Mouse (Mus musculus) ZHBTc4 (cell line): ENCODE measurements around the gene Ssc5d.

Experiments used
- DNase-seq: peaks from one replicate; pipeline ENCODE4 v3.0.0-alpha.2; 2011; ENCODE audit warnings: low read depth, low spot score

Gene Ssc5d

GRCm38 (mm10) chr7:4919971-4920370 is 5.6 kb upstream of the Ssc5d start:
- DNase-seq: no peak

GRCm38 (mm10) chr7:4920496-4920895 is 5.1 kb upstream of the Ssc5d start:
- DNase-seq: no peak

DNA sequence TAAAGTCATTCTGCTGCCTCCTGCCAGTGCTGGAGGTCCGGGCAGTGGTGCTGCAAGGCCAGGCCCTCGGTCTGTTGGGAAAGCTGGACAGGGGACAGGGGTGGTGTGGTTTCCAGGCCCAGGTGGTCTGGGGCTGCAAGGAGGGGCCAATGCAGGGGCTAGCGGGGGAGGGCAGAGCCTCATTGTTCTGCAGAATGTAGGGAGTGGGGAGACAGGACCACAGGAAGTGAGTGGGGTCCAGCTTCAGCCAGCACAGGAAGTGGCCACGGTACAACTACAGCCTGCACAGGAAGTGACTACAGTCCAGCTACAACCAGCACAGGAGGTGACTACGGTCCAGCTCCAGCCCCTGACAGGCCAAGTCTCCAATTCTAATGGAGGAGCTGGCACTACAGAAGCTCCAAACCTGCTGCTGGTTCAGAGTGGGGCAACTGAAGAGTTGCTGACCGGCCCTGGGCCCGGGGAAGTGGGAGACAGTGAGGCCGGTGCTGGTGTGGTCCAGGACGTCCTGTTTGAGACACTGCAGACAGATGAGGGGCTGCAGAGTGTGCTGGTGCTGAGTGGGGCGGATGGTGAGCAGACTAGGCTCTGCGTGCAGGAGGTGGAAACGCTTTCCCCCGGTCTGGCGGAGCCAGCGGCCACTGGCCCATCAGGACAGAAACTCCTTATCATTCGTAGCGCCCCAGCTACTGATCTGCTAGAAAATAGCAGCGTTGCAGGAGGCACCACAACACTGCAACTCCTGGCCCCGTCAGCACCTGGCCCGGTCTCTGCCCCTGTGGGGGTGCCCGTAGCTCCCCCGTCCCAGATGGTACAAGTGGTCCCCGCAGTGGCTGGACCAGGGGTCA is 4.4 kb upstream of the Ssc5d start:
- no peak for DNase-seq

DNA sequence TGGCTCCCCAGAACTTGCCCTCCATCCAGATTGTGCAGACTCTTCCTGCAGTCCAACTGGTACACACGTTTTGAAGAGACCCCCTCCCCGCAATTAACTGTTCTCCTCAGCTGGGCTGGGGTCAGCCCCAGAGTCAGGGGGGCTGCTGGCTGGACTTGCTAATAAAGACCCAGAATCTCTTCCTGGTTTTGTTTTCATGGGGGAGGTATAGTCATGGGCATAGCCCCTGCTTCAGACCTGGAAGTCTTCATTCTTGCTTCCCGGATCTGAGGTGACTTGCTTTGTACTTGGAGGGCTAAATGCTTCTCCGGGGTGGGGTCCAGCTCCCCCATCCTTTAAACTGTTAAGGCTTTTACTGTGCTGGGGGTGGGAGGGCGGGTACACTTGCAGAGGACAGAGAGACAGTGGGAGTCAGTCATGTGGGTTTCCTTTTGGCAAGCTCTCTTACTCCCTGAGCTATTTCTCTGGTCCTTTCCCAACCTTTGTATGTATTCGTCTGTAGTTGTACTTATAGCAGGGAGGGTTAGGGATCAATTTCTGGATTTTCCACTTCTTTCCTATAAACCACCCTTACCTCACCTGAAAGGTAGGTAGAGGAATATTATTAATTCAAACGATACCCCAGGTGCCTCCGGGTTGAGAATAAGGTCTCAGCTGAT is 3.6 kb upstream of the Ssc5d start, which contains the start of gene Nat14:
Gene Nat14 (plus strand): TSS at position 205 of the 659 bp plus-strand sequence.
- no peak for DNase-seq

DNA sequence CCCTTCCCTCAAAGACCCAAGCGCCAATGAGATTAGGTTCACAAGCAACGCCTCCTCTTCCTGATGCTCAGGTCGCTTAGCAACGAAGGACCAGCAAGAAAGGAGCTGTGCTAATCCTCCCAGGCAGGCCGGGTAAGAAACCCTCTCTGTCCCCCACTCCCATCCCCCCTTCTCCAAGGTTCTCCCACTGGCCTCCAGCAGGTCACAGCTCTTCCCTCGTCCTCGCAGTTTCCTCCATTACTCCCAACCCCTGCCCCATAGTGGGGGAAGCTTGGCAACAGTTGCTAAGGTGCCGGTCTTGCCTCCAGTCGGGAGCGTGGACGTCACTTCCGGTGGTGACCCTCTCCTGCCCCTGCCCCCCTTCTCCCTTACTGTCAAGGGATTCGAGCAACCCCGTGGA is 3.1 kb upstream of the Ssc5d start:
- peak; percentile 63 for DNase-seq

DNA sequence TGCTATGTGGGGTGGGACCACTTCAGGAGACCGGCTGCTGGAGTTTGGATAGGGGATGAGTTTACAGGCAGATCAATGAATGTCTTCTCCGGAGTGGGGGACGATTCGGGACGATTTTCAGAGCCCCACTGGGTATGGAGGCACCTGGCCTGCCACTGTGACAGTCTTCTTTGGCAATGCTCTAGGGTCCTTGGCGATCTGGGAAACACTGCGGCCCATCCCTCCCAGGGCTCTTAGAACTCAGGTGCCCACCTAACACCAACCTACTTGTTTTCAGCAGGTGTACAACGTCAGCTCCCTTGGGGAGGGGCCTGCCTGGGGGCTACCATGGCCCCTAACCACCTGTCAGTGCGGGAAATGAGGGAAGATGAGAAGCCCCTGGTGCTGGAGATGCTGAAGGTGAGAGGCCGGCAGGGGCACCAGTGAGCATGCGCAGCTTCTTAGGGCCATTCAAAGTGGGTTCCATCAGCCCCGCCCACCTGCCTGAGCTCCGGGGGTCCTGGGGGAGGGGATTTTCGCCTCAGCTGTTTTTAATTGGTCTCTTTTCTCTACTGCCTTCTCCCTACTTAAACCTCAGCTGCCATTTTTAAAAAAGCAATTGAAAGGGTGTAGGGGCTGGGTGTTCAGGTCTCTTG is 2.5 kb upstream of the Ssc5d start:
- DNase-seq: peak; percentile 91

DNA sequence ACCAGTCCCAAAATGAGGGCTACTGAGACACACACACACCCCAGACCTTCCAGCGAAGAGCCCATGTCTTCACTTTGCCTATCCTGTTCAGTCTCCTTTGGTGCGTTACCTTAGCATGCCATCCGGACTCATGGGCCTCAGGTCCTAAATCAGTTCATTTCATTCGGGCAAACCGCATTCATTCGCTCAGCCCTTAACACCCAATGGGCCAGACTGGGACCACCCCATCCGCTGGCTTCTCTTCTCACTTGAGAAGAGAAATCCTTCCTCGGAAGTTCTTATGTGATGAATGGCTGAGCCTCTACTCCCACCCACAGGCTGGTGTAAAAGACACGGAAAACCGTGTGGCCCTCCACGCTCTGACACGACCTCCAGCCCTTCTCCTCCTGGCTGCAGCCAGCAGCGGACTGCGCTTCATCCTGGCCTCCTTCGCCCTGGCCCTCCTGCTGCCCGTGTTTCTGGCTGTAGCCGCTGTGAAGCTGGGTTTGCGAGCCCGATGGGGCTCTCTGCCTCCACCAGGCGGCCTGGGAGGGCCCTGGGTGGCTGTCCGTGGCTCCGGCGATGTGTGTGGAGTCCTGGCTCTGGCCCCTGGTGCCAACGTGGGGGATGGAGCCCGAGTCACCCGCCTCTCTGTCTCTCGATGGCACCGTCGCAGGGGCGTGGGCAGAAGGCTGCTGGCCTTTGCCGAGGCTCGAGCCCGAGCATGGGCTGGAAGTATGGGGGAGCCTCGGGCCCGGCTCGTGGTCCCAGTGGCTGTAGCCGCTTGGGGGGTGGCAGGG is 1.8 kb upstream of the Ssc5d start:
- DNase-seq: peak; percentile 58

GRCm38 (mm10) chr7:4924483-4924882 is 1.1 kb upstream of the Ssc5d start:
- no peak for DNase-seq

GRCm38 (mm10) chr7:4924891-4925301 is 689 bp upstream of the Ssc5d start:
- no peak for DNase-seq

DNA sequence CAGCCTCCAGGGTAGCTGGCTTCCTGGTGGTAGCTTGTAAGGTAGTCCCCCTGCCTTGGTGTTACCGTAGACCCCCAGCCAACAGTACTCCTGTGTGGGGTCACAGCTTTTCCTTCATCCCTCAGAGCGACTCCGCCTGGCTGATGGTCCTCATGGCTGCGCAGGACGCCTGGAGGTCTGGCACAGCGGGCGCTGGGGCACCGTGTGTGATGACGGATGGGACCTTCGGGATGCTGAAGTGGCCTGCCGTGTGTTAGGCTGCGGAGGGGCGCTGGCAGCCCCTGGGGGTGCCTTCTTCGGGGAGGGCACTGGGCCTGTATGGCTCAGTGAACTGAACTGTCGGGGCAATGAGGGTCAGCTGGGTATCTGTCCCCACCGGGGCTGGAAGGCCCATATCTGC is 1.3 kb downstream of the Ssc5d start:
- DNase-seq: no peak

- DNase-seq: no peak
These were observed 2.1 kb downstream of the Ssc5d start for GRCm38 (mm10) chr7:4927711-4928110.

DNA sequence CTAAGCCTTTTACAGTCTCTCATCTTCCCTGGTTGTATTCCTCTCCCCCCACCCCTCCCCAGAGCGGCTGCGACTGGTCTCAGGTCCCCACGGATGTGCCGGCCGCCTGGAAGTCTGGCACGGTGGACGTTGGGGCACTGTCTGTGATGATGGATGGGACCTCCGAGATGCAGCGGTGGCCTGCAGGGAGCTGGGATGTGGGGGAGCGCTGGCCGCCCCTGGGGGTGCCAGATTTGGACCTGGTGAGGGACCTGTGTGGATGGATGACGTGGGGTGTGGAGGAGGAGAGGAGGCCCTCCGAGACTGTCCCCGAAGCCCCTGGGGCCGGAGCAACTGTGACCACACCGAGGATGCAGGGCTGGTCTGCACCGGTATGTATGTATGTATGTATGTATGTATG is 2.7 kb downstream of the Ssc5d start:
- no peak for DNase-seq

- no peak for DNase-seq
These were observed 7.5 kb downstream of the Ssc5d start for GRCm38 (mm10) chr7:4933103-4933502.

GRCm38 (mm10) chr7:4934160-4934914 is 8.8 kb downstream of the Ssc5d start:
- DNase-seq: peak; percentile 34

DNA sequence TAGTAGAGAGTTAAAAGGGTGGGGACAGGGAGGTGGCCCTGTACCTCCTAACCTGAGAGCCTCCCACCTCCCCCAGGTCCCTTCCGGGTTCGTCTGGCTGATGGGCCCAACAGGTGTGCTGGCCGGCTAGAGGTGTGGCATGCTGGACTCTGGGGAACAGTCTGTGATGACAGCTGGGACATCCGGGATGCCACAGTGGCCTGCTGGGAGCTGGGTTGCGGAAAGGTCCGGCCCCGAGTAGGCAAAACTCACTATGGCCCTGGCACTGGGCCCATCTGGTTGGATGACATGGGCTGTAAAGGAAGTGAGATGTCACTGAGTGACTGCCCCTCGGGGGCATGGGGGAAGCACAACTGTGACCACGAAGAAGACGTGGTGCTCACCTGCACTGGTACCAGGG is 11.2 kb downstream of the Ssc5d start:
- DNase-seq: no peak

- DNase-seq: no peak
These were observed 11.8 kb downstream of the Ssc5d start for GRCm38 (mm10) chr7:4937392-4937791.

DNA sequence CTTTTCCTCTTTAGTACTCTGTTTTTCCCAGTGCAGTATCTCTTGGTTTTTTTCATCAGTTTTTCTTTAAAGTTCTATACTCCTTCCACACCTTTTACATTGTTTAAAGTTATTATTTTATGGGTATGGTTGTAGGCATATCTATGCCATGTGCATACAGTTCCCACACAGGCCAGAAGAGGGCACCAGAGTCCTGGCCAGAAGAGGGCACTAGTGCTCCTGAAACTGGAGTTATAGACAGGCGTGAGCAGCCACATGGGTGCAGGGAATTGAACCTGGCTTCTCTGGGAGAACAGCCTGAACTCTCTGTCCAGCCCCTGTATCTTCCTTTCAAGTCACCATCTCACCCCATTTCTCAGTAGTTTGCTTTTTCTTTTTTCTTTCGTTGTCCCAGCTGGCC is 12.9 kb downstream of the Ssc5d start:
- DNase-seq: peak; percentile 77

DNA sequence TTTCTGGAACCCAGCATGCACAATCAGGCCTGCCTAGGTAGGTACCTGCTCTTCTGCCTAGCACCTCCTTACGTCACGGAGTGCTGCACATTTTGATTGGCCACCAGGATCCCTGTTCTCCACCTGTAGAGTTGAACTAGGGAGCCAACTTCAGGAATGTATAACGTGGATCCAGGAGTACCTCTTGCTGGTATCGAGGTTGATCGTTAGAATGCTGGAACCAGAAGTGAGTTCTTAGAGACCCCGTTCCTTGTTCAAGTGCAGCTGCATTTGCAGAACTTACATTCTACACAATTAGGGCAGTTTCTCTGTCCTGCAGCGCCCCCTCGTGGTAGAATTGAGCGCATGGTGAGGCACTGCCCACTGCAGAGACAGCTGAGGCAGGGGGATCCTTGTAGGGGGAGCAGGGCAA is 14.5 kb downstream of the Ssc5d start:
- DNase-seq: peak; percentile 86

DNA sequence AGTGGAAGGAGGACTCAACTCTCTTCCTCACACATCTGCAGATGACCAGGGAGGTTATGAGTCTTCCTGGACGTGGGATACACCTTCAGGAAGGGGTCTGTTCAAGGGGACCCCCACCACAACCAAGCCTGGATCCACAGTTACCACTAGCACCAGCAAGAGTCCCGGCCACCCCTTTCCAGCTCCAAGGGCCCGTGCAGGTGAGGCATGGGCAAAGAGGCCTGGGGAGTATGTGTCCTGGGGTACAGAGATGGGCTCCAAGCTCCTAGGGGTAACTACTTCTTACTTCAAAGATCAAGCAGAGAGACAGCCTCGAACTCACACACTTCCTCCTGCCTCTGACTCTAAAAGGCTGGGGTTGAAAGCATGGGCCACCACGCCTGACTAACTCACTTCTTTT is 17.1 kb downstream of the Ssc5d start:
- DNase-seq: no peak

DNA sequence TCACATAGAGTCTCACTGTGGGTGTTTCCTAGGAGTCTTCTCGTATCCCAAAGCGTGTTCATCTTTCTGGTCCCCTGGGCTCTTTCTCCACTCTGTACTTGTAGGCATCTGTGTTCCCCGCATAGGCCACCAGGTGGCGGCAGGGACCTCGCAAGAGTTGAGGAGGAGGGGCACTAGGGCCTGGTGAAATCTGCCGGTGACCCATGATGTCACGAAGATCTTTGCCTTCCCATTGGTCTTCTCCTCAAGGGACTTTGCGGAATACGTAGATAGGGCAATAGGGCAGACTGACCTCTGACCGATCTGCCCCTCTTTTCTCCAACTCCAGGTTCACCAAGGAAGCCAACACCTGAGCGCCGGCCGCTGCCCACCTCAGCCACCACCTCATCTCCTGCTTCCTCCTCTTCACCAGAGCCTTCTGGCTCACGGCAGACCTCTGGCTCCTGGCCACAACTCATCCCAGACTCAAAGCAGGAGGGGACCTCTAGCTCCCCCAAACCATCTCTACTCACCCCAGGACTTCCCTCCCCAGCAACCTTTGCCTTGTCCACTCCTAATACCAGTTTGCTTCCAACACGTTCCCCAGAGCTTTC is 17.7 kb downstream of the Ssc5d start:
- DNase-seq: peak; percentile 95

- no peak for DNase-seq
These were observed 22.3 kb downstream of the Ssc5d start for GRCm38 (mm10) chr7:4947855-4948254.
